Mouse (Mus musculus): ENCODE measurements around the gene Folr2. TPM values are rescaled to one million over a fixed set of nuclear protein-coding genes. Genes with fewer than 3 reads are reported as not detected.
A peak's percentile ranks its signal among the peaks of the same experiment; 100 is the strongest.

Gene Folr2
- total RNA-seq, 2 experiments from 2014 or later, result 0.39 TPM; not detected in 1

DNA sequence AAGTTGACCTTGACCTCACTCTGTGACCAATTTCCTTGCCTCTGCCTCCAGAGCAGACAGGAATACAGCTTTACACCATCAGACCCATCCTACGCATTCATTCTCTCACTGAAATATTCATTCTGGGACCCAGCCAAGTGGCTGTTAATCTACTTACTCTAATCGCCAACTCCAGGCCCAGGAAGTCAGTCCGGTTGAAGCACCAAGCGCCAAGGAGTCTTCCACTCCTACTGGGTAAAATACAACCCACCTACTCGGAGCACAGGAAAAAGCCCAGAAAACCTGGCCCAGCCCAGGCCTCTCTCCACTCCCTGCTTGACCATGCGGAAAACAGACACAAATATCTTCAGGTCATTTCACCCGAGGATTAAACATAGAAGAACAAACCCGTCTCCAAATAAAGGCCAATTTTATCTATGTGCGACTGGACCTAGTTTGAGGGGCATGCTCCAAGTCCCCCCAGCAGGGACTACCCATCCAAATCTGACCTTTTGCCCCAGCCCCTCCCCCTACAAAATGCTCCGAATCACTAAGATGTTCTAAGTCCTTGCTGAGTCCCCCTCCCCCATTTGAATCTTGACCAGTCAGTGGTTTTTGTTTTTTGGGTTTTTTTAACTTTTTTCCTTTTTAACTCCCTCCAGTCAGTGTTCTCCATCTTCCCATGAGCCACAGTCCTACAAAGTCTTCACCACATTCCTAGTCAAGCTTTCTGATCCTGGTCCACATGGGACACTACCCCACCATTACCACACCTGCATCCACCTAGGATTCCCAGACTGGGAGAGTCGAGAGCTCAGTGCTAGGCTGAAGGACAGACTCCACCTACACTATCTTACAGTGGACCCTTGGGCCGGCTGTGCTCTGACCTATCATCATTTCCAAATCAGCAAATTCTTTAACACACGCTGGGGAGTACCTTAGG is 11.5 kb upstream of the Folr2 start:
- DNase-seq (ENCODE audit: low spot score in 2 of 2), result no peak
- intact Hi-C loops (cut with DNase I), result no loop called here

GRCm38 (mm10) chr7:101867482-101867881 is 10.5 kb upstream of the Folr2 start:
- intact Hi-C loops (cut with DNase I), result no loop called here
- DNase-seq (ENCODE audit: low spot score in 2 of 2), result no peak

GRCm38 (mm10) chr7:101866491-101867265 is 9.7 kb upstream of the Folr2 start:
- intact Hi-C loops (cut with DNase I), result no loop called here
- no peak for DNase-seq (ENCODE audit: low spot score in 2 of 2)

GRCm38 (mm10) chr7:101863415-101863814 is 6.4 kb upstream of the Folr2 start, which contains the start of gene Anapc15:
Anapc15 (plus strand) TSS chr7:101863715.
- DNase-seq (ENCODE audit: low spot score in 2 of 2), result no peak
- intact Hi-C loops (cut with DNase I), result no loop called here

DNA sequence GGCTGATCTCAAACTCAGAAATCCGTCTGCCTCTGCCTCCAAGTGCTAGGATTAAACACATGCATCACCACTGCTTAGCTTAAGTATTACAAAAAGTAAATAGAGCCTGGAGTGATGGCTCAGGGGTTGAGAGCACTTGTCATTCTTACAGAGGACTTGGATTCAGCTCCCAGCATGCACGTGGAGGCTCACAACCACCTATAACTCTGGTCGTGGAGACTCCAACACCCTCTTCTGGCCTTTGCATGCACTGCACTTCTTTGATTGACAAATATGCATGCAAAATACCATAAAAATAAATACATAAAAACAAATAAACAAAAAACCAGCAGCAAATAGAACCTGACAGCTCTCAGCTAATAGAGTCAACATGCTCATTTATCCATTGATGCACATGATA is 5.3 kb upstream of the Folr2 start:
- intact Hi-C loops (cut with DNase I), result no loop called here
- no peak for DNase-seq (ENCODE audit: low spot score in 2 of 2)

DNA sequence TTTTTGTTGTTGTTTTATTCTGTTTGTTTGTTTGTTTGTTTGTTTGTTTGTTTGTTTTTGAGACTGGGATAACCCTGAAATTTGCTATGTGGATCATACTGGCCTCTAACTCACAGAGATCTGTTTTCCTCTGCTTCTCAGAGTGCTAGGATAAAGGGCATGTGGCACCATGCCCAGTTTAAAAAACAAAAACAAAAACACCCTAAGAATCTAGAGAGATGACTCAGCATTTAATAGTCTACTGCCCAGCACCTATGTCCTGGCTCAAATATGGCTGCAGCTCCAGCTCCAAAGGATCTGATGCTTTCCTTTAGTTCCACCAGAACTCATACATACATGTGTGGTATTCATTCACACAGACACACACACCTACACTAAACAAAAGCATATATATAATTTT is 4.0 kb upstream of the Folr2 start:
- DNase-seq (ENCODE audit: low spot score in 2 of 2), result no peak
- intact Hi-C loops (cut with DNase I), result no loop called here

DNA sequence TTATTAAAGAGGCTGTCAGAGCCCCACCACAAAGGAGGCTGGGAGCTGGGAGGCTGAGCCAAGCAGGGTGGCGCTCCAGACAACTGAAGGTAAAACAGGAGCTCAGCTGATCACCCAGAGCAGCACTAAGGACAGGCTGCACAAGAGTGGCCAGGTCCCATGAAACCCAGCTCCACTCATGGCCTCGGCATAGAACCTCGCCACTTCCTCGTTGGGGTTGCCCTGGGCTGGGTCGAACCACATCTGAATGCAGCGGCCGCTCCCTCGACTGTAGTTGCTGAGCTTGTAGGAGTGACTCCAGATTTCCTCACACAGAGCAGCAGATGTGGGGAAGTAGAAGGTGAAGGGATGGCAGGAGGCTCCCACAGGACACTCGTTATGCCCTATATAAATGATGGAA is 1.4 kb upstream of the Folr2 start:
- no peak for DNase-seq (ENCODE audit: low spot score in 2 of 2)
- intact Hi-C loops (cut with DNase I), result no loop called here

DNA sequence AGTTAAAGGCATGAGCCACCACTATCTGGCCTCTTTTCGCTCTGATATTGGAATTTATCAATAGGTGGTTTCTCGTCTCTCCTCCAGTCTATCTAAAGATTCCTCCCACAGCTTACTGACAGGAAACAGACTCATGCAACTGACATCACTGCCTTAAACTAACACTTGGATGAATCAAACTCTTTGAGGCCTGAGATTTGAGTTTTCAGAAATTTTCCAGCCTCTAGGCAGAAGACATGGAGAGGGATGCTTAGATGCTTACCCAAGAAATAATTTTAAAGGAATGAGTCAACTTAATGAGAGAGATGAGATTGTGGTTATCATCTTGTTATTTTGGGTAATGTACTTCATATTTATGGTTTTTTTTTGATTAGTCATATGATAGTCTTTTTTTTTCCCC is 3.2 kb downstream of the Folr2 start:
- intact Hi-C loops (cut with DNase I), result no loop called here
- no peak for DNase-seq (ENCODE audit: low spot score in 2 of 2)

- intact Hi-C loops (cut with DNase I), result no loop called here
- DNase-seq (ENCODE audit: low spot score in 2 of 2), result no peak
These were observed 4.1 kb downstream of the Folr2 start for GRCm38 (mm10) chr7:101852846-101853245.

- intact Hi-C loops (cut with DNase I), result no loop called here
- DNase-seq (ENCODE audit: low spot score in 2 of 2), result no peak
These were observed 5.3 kb downstream of the Folr2 start for GRCm38 (mm10) chr7:101851689-101852088.

DNA sequence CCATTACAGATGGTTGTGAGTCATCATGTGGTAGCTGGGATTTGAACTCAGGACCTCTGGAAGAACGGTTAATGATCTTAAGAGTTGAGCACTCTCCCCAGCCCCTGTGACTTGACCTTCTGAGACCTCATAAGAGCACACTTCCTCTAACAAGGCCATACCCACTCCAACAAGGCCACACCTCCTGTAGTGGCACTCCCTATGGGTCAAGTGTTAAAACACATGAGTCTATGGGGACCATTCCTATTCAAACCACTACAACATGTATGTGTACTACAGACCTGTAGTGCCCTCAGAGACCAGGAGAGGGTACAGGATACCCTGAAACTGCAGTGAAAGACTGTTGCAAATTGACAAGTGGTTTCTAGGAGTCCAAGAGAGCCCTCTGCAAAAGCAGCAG is 9.1 kb downstream of the Folr2 start:
- intact Hi-C loops (cut with DNase I), result no loop called here
- no peak for DNase-seq (ENCODE audit: low spot score in 2 of 2)

DNA sequence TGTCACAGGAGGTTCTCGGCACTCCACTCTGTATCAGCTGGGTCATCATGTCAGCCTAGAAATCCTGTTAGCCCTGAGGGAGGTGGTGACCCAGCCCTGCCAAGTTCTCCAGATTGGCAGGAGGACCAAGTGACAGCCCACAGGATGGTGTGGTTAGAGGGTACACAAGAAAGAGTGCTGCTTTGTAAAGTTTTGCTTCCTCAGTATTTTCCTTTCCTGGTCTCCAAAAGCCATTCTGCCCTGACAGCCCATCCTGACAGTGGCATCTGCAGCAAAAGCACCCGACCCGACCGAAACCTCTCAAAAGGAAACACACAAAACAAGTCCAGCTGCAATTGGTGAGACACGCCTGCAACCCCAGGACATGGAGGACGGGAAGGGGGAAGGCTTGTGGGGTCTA is 12.8 kb downstream of the Folr2 start:
- no peak for DNase-seq (ENCODE audit: low spot score in 2 of 2)
- intact Hi-C loops (cut with DNase I), result no loop called here

DNA sequence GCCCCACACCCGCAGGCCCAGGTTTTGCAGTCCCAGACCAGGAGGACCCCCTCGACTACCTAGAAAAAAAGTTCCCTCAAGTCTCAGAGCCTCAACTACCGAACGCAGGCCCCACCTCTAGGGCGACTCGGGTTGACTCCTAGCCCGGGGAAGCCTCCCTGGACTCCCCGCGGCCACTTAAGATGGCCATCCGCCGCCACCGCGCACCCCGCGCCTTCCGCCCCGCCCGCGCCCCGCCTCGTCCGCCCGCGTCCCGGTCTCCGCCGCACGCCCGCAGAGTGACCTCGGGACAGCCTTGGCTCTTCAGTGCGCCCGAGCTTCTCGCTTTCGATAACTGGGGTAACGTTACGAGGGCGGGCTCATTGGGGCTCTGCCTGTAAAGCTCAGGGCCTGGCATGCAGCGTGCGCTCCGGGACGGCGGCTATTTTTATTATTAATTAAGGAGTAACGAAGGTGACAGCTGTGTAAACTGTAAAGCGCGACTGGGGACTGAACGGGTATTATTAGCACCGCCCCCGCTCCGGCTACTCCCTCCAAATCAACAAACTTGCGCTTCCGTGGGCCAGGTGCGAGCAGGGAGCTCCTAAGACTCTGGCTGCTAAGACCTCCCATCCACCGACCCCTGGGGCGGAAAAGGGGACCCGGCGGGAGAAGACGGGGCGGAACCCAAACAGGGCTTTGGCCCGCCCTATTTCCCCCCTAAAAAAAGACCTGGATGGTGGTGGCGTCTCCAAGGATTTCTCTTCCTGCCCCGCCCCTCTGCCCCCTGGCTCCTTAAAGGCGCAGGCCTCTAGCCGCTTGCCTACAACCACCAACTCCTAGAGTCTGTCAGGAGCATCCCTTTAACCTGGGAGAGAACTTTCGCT is 19.2 kb downstream of the Folr2 start, which contains the start of gene Inppl1:
Gene Inppl1 (minus strand): TSS at position 624 of the 866 bp plus-strand sequence.
- intact Hi-C loops (cut with DNase I), result loop anchor here (5.0 kb wide), 2 partner anchors 59 to 171 kb away; no protein-coding TSS in a partner anchor

DNA sequence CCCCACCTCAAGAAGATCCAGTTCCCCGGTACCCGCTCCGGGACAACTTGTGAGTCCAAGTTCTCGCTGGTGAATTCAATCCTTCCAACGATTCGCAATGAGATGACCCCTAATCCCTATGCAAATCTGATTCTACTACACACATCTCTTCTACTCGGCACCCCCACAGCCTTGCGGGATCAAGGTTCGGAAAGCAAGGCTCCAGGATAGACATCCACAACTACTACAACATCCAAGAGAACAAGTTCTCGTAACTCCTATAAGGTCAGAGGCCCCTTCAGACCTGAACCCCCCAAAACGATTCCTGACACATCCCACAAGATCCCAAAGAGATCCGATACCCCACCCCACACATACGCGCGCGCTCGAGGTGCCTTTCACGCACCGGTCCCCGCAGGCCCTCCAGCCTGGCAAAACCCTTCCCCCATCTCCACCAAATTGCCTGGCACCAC is 19.8 kb downstream of the Folr2 start:
- DNase-seq (ENCODE audit: low spot score in 2 of 2), result no peak
- intact Hi-C loops (cut with DNase I), result loop anchor here (5.0 kb wide), 2 partner anchors 60 to 170 kb away; no protein-coding TSS in a partner anchor

More for the DNA sequence above, 19.2 kb downstream of the Folr2 start, which contains the start of gene Inppl1:
- DNase-seq (ENCODE audit: low spot score in 2 of 2), result peak; percentile 77 to 78

DNA sequence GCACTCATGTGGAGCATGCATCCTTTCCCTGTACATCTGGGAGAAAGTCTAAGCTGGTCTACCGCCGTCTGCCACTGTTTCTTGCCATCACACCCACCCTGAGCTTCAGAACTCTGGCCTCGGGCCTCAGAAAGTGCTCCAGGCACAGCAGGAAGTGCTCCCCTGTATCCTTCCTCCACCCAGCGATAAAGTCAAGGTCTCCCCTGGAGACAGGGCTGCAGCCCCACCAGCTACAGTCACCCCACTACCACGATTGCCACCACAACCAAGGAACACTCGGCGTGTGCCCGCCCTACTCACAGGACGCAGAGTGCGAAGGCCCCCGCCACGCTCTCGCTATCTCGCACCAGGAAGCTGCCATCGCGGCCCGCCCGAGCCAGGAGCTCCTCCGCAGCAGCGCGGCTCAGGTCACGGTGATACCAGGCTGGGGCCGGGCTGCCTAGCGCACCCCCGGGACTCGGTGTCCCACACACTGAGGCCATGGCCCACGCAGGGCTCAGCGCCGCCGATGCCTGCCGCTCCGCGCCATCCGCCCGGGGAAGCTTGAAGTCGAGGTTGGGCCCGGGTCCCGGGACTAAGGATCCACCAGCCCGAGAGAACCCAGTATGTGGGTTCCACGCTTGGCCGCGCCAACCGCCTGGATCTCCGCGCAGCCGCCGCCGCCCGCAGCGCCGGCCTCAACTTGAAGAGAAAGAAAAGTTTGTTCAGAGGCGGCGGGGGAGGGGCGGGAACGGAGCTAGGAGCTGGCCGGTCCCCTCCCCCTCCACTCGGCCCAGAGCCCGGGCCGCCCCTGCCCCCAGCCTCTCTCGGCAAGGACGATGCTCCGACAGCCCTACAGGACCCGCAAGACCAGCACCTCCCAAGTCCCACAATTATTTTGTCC is 20.5 kb downstream of the Folr2 start:
- peak; percentile 50 to 57 for DNase-seq (ENCODE audit: low spot score in 2 of 2)
- intact Hi-C loops (cut with DNase I), result loop anchor here (5.0 kb wide), 2 partner anchors 61 to 169 kb away; no protein-coding TSS in a partner anchor

DNA sequence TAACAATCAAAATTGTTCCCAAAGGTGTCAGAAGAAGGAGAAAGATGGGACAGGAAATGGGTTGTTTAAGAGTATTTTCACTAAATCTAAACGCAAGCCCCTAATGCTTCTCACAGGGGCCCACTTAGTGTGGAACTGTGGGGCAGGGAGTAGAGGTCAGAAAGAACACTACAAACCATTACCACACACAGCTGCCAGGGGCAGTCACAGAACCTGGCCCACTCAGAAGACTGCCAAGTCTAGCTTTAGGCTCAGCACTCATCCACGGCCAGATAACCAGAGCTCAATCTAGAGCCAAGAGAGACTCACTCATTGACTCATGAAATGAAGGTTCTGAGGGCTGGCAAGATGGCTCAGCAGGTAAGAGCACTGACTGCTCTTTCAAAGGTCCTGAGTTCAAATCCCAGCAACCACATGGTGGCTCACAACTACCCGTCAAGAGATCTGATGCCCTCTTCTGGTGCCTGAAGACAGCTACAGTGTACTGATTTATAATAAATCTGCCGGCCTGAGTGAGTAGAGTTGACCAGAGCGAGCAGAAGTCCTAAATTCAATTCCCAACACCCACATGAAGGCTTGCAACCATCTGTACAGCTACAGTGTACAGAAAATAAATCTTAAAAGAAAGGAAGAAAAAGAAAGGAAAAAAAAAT is 21.4 kb downstream of the Folr2 start:
- intact Hi-C loops (cut with DNase I), result loop anchor here (5.0 kb wide), 2 partner anchors 62 to 168 kb away; no protein-coding TSS in a partner anchor
- no peak for DNase-seq (ENCODE audit: low spot score in 2 of 2)

- DNase-seq (ENCODE audit: low spot score in 2 of 2), result no peak
- intact Hi-C loops (cut with DNase I), result loop anchor here (5.0 kb wide), 2 partner anchors 62 to 168 kb away; no protein-coding TSS in a partner anchor
These were observed 22.1 kb downstream of the Folr2 start for GRCm38 (mm10) chr7:101834903-101835302.
